In genomic region chr6:148436441-148437001, GRCm38 (mm10) we compare ENCODE assay signal across 14 mouse cellular contexts. TPM values are rescaled to one million over a fixed set of nuclear protein-coding genes. Genes with fewer than 3 reads are reported as not detected.
DNase-seq lines count a peak whose midpoint lies in the region; ATAC-seq and TF ChIP-seq lines count a peak whose summit lies in the region.
"Had no signal": no experiment of that assay in that cellular context is flagged by ENCODE, and none has a peak within 500 bp of the region (broad histone marks: within the 10 kb centered on the region; RNA-seq: fewer than 3 reads in every experiment).

No protein-coding gene starts in this region.

- TF ChIP-seq EP300 in heart, adult 2 months (IDR thresholded peaks at IDR 0.05; ENCODE audit: insufficient read depth, low read depth, low read length): no peak

- H3K9me3 ChIP-seq in liver, embryonic 15.5 days (replicated peaks): no peaks in the 10 kb centered on the region
- H3K9me3 ChIP-seq: forebrain, embryonic 10.5 days; G1E; neural tube, embryonic 13.5 days had no signal

- WGBS in heart, adult 2 months: 68% methylated on average over 7 of the region's 7 CpGs
- 41% methylated on average over 7 of the region's 7 CpGs for WGBS in bone marrow, adult 2 months
- WGBS in liver, embryonic 15.5 days (ENCODE audit: insufficient replicate concordance): 39% methylated on average over 7 of the region's 7 CpGs

- H3K4me1 ChIP-seq in heart, adult 2 months (ENCODE audit: control insufficient read depth, insufficient read depth, low read length): peaks cover 20% of the 10 kb centered on the region
- H3K4me1 ChIP-seq in bone marrow, adult 2 months (ENCODE audit: control insufficient read depth, insufficient read depth, low read length): no peaks in the 10 kb centered on the region
- 0 out of 2 replicates have a peak, but pooled peaks cover 3% of the 10 kb centered on the region for H3K4me1 ChIP-seq in liver, embryonic 15.5 days (replicated peaks)
- H3K4me1 ChIP-seq: forebrain, embryonic 10.5 days had no signal

- peak overlapping the region; percentile 38 for H3K27ac ChIP-seq in heart, adult 2 months
- no peak overlapping the region for H3K27ac ChIP-seq in bone marrow, adult 2 months (ENCODE audit: control insufficient read depth, insufficient read depth, low read depth, low read length, poor library complexity)
- no peak overlapping the region for H3K27ac ChIP-seq in liver, embryonic 15.5 days (replicated peaks)
- H3K27ac ChIP-seq: forebrain, embryonic 10.5 days; neural tube, embryonic 13.5 days had no signal

- TF ChIP-seq POLR2A in heart, adult 2 months (IDR thresholded peaks at IDR 0.05; ENCODE audit: insufficient read depth, low read depth, low read length): no peak
- TF ChIP-seq POLR2A in bone marrow, adult 2 months (IDR thresholded peaks at IDR 0.05; ENCODE audit: borderline replicate concordance, control insufficient read depth, low read depth, low read length): no peak

- intact Hi-C loops in heart, adult 2 months (cut with DNase I): no loop called here

- ATAC-seq in liver, embryonic 15.5 days (ENCODE audit: insufficient read depth): no peak

- no peaks in the 10 kb centered on the region for H3K27me3 ChIP-seq in heart, adult 2 months (ENCODE audit: control insufficient read depth, insufficient read depth, low read length)
- H3K27me3 ChIP-seq in liver, embryonic 15.5 days: peaks cover 23% of the 10 kb centered on the region

- no peak for TF ChIP-seq CTCF in heart, adult 2 months (IDR thresholded peaks at IDR 0.05)
- no peak for TF ChIP-seq CTCF in bone marrow, adult 2 months (IDR thresholded peaks at IDR 0.05; ENCODE audit: control insufficient read depth, insufficient read depth, low read length)

- H3K79me2 ChIP-seq in heart, adult 2 months (replicated peaks; ENCODE audit: control insufficient read depth, insufficient read depth, low read length): peaks cover 3% of the 10 kb centered on the region

- peak overlapping the region; percentile 35 for H3K4me2 ChIP-seq in liver, embryonic 15.5 days
- H3K4me2 ChIP-seq: neural tube, embryonic 13.5 days had no signal

- peak in 1 of 2 experiments; percentile 37 for DNase-seq in heart, adult 2 months
- DNase-seq in heart, adult 8-10 months (ENCODE audit: low spot score): no peak
- DNase-seq in 416B (ENCODE audit: low read depth): peak; percentile 50
- no peak for DNase-seq in right cerebral cortex, adult 18-20 months
- no peak for DNase-seq in cerebellum, postnatal 25 days
- no peak for DNase-seq in lung, postnatal 25 days (ENCODE audit: low spot score)
- DNase-seq: gastrocnemius, postnatal 36 days; lung, postnatal 10 days; thymus, adult 2 months had no signal

- no peak overlapping the region for H3K4me3 ChIP-seq in heart, adult 2 months
- peak overlapping the region; percentile 2 for H3K4me3 ChIP-seq in bone marrow, adult 2 months (replicated peaks; ENCODE audit: control insufficient read depth, low read depth, low read length)
- no peak overlapping the region for H3K4me3 ChIP-seq in liver, embryonic 15.5 days (replicated peaks)
- H3K4me3 ChIP-seq: forebrain, embryonic 10.5 days; neural tube, embryonic 13.5 days had no signal

- H3K36me3 ChIP-seq in heart, adult 2 months (ENCODE audit: control insufficient read depth, insufficient read depth, low read length): peaks cover 28% of the 10 kb centered on the region
- H3K36me3 ChIP-seq in liver, embryonic 15.5 days (replicated peaks): no peaks in the 10 kb centered on the region
- H3K36me3 ChIP-seq: forebrain, embryonic 10.5 days; G1E; neural tube, embryonic 13.5 days had no signal

- no peak overlapping the region for H3K9ac ChIP-seq in heart, adult 2 months (ENCODE audit: low read depth, low read length)
- no peak overlapping the region for H3K9ac ChIP-seq in liver, embryonic 15.5 days
- H3K9ac ChIP-seq: neural tube, embryonic 13.5 days had no signal

RNA-seq across cellular contexts. Expression of gene Tmtc1, which starts 7.7 kb away (rescaled TPM):
- total RNA-seq in heart, adult 2 months (2021): 100 to 1,000 TPM in 1 of 2 experiments, 10 to 100 TPM in 1; 89.4 to 131 TPM
- 46.3 and 86.1 TPM in 2 replicates for polyA plus RNA-seq in heart, adult 2 months (2012; rRNA removed)
- total RNA-seq in heart, adult 8-10 months (2022): 100 to 1,000 TPM in 2 of 4 experiments, 10 to 100 TPM in 2; 86.3 to 134 (median 102) TPM
- polyA plus RNA-seq in bone marrow, adult 2 months (2011; ENCODE audit: insufficient read depth, insufficient read length, low replicate concordance, missing spikeins): 0.47 and 0.72 TPM in 2 replicates
- 0.06 and 0.09 TPM in 2 replicates for polyA plus RNA-seq in liver, embryonic 15.5 days (2015; fragmentation: Nextera tagmentation; extraction: Ambion mirVana)
- polyA plus RNA-seq: G1E had no signal

Comparison
In these comparisons a context has a peak if more than half of its experiments do, and no peak if none do; other contexts are left out.
1. RNA of gene Tmtc1, which starts 7.7 kb away (polyA plus RNA-seq): 46.3 to 86.1 TPM in heart, adult 2 months; 0.47 to 0.72 TPM in bone marrow, adult 2 months and 0.06 to 0.09 TPM in liver, embryonic 15.5 days; every median in the first group is over 10 times any median in the second.